Mouse (Mus musculus): ENCODE results near the gene Pcdh7. TPM values are rescaled to one million over a fixed set of nuclear protein-coding genes. Genes with fewer than 3 reads are reported as not detected.

Gene Pcdh7
- polyA plus RNA-seq, 1 experiment from 2014 or later, result 8.3 TPM

GRCm38 (mm10) chr5:57870727-57871126, 153.0 kb downstream of the Pcdh7 start:
- 75% methylated on average over 1 of the region's 1 CpGs for WGBS
- Histone ChIP-seq H3K4me1 (peaks cover 20% of the 10 kb centered on the region), H3K4me3 (no peak overlapping the region), H3K27me3 (no peaks in the 10 kb centered on the region), H3K9me3 (no peaks in the 10 kb centered on the region), H3K27ac (no peak overlapping the region), H3K9ac (no peak overlapping the region), H3K4me2 (replicated peaks) (no peak overlapping the region), H3K36me3 (no peaks in the 10 kb centered on the region)
- no peak for ATAC-seq (ENCODE audit: low FRiP score, low read depth)

- H3K4me2 ChIP-seq (replicated peaks), result no peak overlapping the region
- H3K4me1 ChIP-seq, result no peaks in the 10 kb centered on the region
- no peak overlapping the region for H3K9ac ChIP-seq
- ATAC-seq (ENCODE audit: low FRiP score, low read depth), result no peak
- H3K27me3 ChIP-seq, result no peaks in the 10 kb centered on the region
- H3K36me3 ChIP-seq, result no peaks in the 10 kb centered on the region
- H3K9me3 ChIP-seq, result no peaks in the 10 kb centered on the region
- H3K27ac ChIP-seq, result no peak overlapping the region
- H3K4me3 ChIP-seq, result no peak overlapping the region
Observed at GRCm38 (mm10) chr5:57884982-57885381, 167.2 kb downstream of the Pcdh7 start.

GRCm38 (mm10) chr5:57899018-57899614, 181.3 kb downstream of the Pcdh7 start:
- no peaks in the 10 kb centered on the region for H3K36me3 ChIP-seq
- no peak overlapping the region for H3K4me3 ChIP-seq
- 78% methylated on average over 7 of the region's 7 CpGs for WGBS
- no peak for ATAC-seq (ENCODE audit: low FRiP score, low read depth)
- no peaks in the 10 kb centered on the region for H3K9me3 ChIP-seq
- H3K27ac ChIP-seq, result no peak overlapping the region
- no peak overlapping the region for H3K4me2 ChIP-seq (replicated peaks)
- H3K4me1 ChIP-seq, result no peaks in the 10 kb centered on the region
- H3K27me3 ChIP-seq, result no peaks in the 10 kb centered on the region
- no peak overlapping the region for H3K9ac ChIP-seq

GRCm38 (mm10) chr5:57907218-57907617, 189.5 kb downstream of the Pcdh7 start:
- WGBS, result 60% methylated on average over 4 of the region's 4 CpGs
- no peaks in the 10 kb centered on the region for H3K9me3 ChIP-seq
- ATAC-seq (ENCODE audit: low FRiP score, low read depth), result no peak
- no peaks in the 10 kb centered on the region for H3K4me1 ChIP-seq
- no peak overlapping the region for H3K4me2 ChIP-seq (replicated peaks)
- H3K36me3 ChIP-seq, result no peaks in the 10 kb centered on the region
- no peak overlapping the region for H3K9ac ChIP-seq
- no peaks in the 10 kb centered on the region for H3K27me3 ChIP-seq
- no peak overlapping the region for H3K27ac ChIP-seq
- no peak overlapping the region for H3K4me3 ChIP-seq

GRCm38 (mm10) chr5:57921140-57921539, 203.4 kb downstream of the Pcdh7 start:
- Histone ChIP-seq H3K4me1 (peaks cover 7% of the 10 kb centered on the region; the same call in 1 of the 2 replicates), H3K27me3 (no peaks in the 10 kb centered on the region), H3K9ac (no peak overlapping the region), H3K4me3 (no peak overlapping the region), H3K9me3 (no peaks in the 10 kb centered on the region), H3K4me2 (replicated peaks) (no peak overlapping the region), H3K27ac (no peak overlapping the region), H3K36me3 (no peaks in the 10 kb centered on the region)
- WGBS, result 36% methylated on average over 5 of the region's 5 CpGs
- ATAC-seq (ENCODE audit: low FRiP score, low read depth), result peak; percentile 80

- H3K4me3 ChIP-seq, result no peak overlapping the region
- H3K4me1 ChIP-seq, result no peaks in the 10 kb centered on the region
- no peak for ATAC-seq (ENCODE audit: low FRiP score, low read depth)
- H3K9me3 ChIP-seq, result no peaks in the 10 kb centered on the region
- H3K27me3 ChIP-seq, result no peaks in the 10 kb centered on the region
- WGBS, result 83% methylated on average over 5 of the region's 5 CpGs
- no peak overlapping the region for H3K27ac ChIP-seq
- no peak overlapping the region for H3K4me2 ChIP-seq (replicated peaks)
- H3K9ac ChIP-seq, result no peak overlapping the region
- no peaks in the 10 kb centered on the region for H3K36me3 ChIP-seq
Observed at GRCm38 (mm10) chr5:57931331-57931730, 213.6 kb downstream of the Pcdh7 start.

- H3K27ac ChIP-seq, result no peak overlapping the region
- H3K27me3 ChIP-seq, result no peaks in the 10 kb centered on the region
- H3K4me3 ChIP-seq, result no peak overlapping the region
- no peaks in the 10 kb centered on the region for H3K4me1 ChIP-seq
- ATAC-seq (ENCODE audit: low FRiP score, low read depth), result no peak
- no peaks in the 10 kb centered on the region for H3K36me3 ChIP-seq
- WGBS, result 83% methylated on average over 5 of the region's 5 CpGs
- H3K9me3 ChIP-seq, result no peaks in the 10 kb centered on the region
- no peak overlapping the region for H3K9ac ChIP-seq
- H3K4me2 ChIP-seq (replicated peaks), result no peak overlapping the region
Observed at GRCm38 (mm10) chr5:57931738-57932137, 214.0 kb downstream of the Pcdh7 start.

GRCm38 (mm10) chr5:57934666-57935065, 216.9 kb downstream of the Pcdh7 start:
- Histone ChIP-seq H3K4me1 (no peaks in the 10 kb centered on the region), H3K36me3 (no peaks in the 10 kb centered on the region), H3K27me3 (no peaks in the 10 kb centered on the region), H3K4me2 (replicated peaks) (no peak overlapping the region), H3K9me3 (no peaks in the 10 kb centered on the region), H3K27ac (no peak overlapping the region), H3K4me3 (no peak overlapping the region), H3K9ac (no peak overlapping the region)
- WGBS, result 90% methylated on average over 2 of the region's 2 CpGs
- no peak for ATAC-seq (ENCODE audit: low FRiP score, low read depth)

- no peak overlapping the region for H3K4me2 ChIP-seq (replicated peaks)
- no peak overlapping the region for H3K27ac ChIP-seq
- H3K9me3 ChIP-seq, result no peaks in the 10 kb centered on the region
- no peak overlapping the region for H3K4me3 ChIP-seq
- WGBS, result 46% methylated on average over 3 of the region's 3 CpGs
- H3K36me3 ChIP-seq, result no peaks in the 10 kb centered on the region
- no peak for ATAC-seq (ENCODE audit: low FRiP score, low read depth)
- H3K4me1 ChIP-seq, result peaks cover 2% of the 10 kb centered on the region
- H3K9ac ChIP-seq, result no peak overlapping the region
- H3K27me3 ChIP-seq, result no peaks in the 10 kb centered on the region
Observed at GRCm38 (mm10) chr5:57940457-57940856, 222.7 kb downstream of the Pcdh7 start.

- Histone ChIP-seq H3K36me3 (no peaks in the 10 kb centered on the region), H3K4me2 (replicated peaks) (no peak overlapping the region), H3K9ac (no peak overlapping the region), H3K4me3 (no peak overlapping the region), H3K9me3 (no peaks in the 10 kb centered on the region), H3K4me1 (peaks cover 3% of the 10 kb centered on the region), H3K27me3 (no peaks in the 10 kb centered on the region), H3K27ac (no peak overlapping the region)
- WGBS, result 56% methylated on average over 2 of the region's 2 CpGs
- ATAC-seq (ENCODE audit: low FRiP score, low read depth), result no peak
Observed at GRCm38 (mm10) chr5:57943176-57943575, 225.4 kb downstream of the Pcdh7 start.

GRCm38 (mm10) chr5:57943611-57944010, 225.8 kb downstream of the Pcdh7 start:
- Histone ChIP-seq H3K4me1 (peaks cover 3% of the 10 kb centered on the region), H3K4me2 (replicated peaks) (no peak overlapping the region), H3K27ac (no peak overlapping the region), H3K4me3 (no peak overlapping the region), H3K9ac (no peak overlapping the region), H3K9me3 (no peaks in the 10 kb centered on the region), H3K27me3 (no peaks in the 10 kb centered on the region), H3K36me3 (no peaks in the 10 kb centered on the region)
- WGBS, result 55% methylated on average over 2 of the region's 2 CpGs
- ATAC-seq (ENCODE audit: low FRiP score, low read depth), result no peak

GRCm38 (mm10) chr5:57945419-57945818, 227.7 kb downstream of the Pcdh7 start:
- WGBS, result 26% methylated on average over 3 of the region's 3 CpGs
- no peak overlapping the region for H3K27ac ChIP-seq
- H3K36me3 ChIP-seq, result no peaks in the 10 kb centered on the region
- no peaks in the 10 kb centered on the region for H3K9me3 ChIP-seq
- ATAC-seq (ENCODE audit: low FRiP score, low read depth), result 0 out of 2 replicates have a peak, but pooled peaks have one; percentile 57
- no peak overlapping the region for H3K4me3 ChIP-seq
- no peaks in the 10 kb centered on the region for H3K27me3 ChIP-seq
- H3K9ac ChIP-seq, result no peak overlapping the region
- peaks cover 3% of the 10 kb centered on the region for H3K4me1 ChIP-seq
- no peak overlapping the region for H3K4me2 ChIP-seq (replicated peaks)

GRCm38 (mm10) chr5:57959317-57959716, 241.6 kb downstream of the Pcdh7 start:
- no peak for ATAC-seq (ENCODE audit: low FRiP score, low read depth)
- WGBS, result 48% methylated on average over 1 of the region's 1 CpGs
- Histone ChIP-seq H3K4me1 (no peaks in the 10 kb centered on the region), H3K27ac (no peak overlapping the region), H3K36me3 (no peaks in the 10 kb centered on the region), H3K4me3 (no peak overlapping the region), H3K9ac (no peak overlapping the region), H3K4me2 (replicated peaks) (no peak overlapping the region), H3K9me3 (no peaks in the 10 kb centered on the region), H3K27me3 (no peaks in the 10 kb centered on the region)

Measured in limb, embryonic 13.5 days (tissue).